Mouse (Mus musculus): ENCODE measurements around the gene Carhsp1. TPM values are rescaled to one million over a fixed set of nuclear protein-coding genes. Genes with fewer than 3 reads are reported as not detected.

The Carhsp1 gene
- polyA plus RNA-seq, 1 experiment from 2014 or later, result 89.4 TPM

- H3K36me3 ChIP-seq (ENCODE audit: control insufficient read depth, insufficient read depth, low read length), result no peaks in the 10 kb centered on the region
- H3K27me3 ChIP-seq (replicated peaks; ENCODE audit: control insufficient read depth, insufficient read depth, low read length), result no peaks in the 10 kb centered on the region
- H3K9me3 ChIP-seq (ENCODE audit: control insufficient read depth, low read length), result no peaks in the 10 kb centered on the region
- no peak overlapping the region for H3K4me2 ChIP-seq (ENCODE audit: low read depth, low read length)
- no peak for ATAC-seq
- H3K27ac ChIP-seq (ENCODE audit: low read length), result no peak overlapping the region
- 57% methylated on average over 5 of the region's 5 CpGs for WGBS
- H3K9ac ChIP-seq (ENCODE audit: low read depth, low read length), result no peak overlapping the region
- H3K4me3 ChIP-seq (ENCODE audit: low read length), result no peak overlapping the region
- 0 out of 2 replicates have a peak, but pooled peaks cover 2% of the 10 kb centered on the region for H3K4me1 ChIP-seq (ENCODE audit: control insufficient read depth, insufficient read depth, low read length)
Observed at GRCm38 (mm10) chr16:8678035-8678434, 6.1 kb upstream of the Carhsp1 start.

GRCm38 (mm10) chr16:8676800-8677199 lies 4.8 kb upstream of the Carhsp1 start:
- Histone ChIP-seq H3K36me3 (ENCODE audit: control insufficient read depth, insufficient read depth, low read length) (no peaks in the 10 kb centered on the region), H3K4me3 (ENCODE audit: low read length) (no peak overlapping the region), H3K9ac (ENCODE audit: low read depth, low read length) (no peak overlapping the region), H3K4me2 (ENCODE audit: low read depth, low read length) (no peak overlapping the region), H3K4me1 (ENCODE audit: control insufficient read depth, insufficient read depth, low read length) (0 out of 2 replicates have a peak, but pooled peaks cover 3% of the 10 kb centered on the region), H3K27ac (ENCODE audit: low read length) (no peak overlapping the region), H3K27me3 (replicated peaks; ENCODE audit: control insufficient read depth, insufficient read depth, low read length) (no peaks in the 10 kb centered on the region), H3K9me3 (ENCODE audit: control insufficient read depth, low read length) (no peaks in the 10 kb centered on the region)
- no peak for ATAC-seq
- WGBS, result 57% methylated on average over 4 of the region's 4 CpGs

- Histone ChIP-seq H3K27ac (ENCODE audit: low read length) (no peak overlapping the region), H3K36me3 (ENCODE audit: control insufficient read depth, insufficient read depth, low read length) (no peaks in the 10 kb centered on the region), H3K9me3 (ENCODE audit: control insufficient read depth, low read length) (no peaks in the 10 kb centered on the region), H3K4me1 (ENCODE audit: control insufficient read depth, insufficient read depth, low read length) (0 out of 2 replicates have a peak, but pooled peaks cover 3% of the 10 kb centered on the region), H3K27me3 (replicated peaks; ENCODE audit: control insufficient read depth, insufficient read depth, low read length) (no peaks in the 10 kb centered on the region), H3K9ac (ENCODE audit: low read depth, low read length) (no peak overlapping the region), H3K4me3 (ENCODE audit: low read length) (no peak overlapping the region), H3K4me2 (ENCODE audit: low read depth, low read length) (no peak overlapping the region)
- WGBS, result 75% methylated on average over 2 of the region's 2 CpGs
- no peak for ATAC-seq
Observed at GRCm38 (mm10) chr16:8676228-8676627, 4.3 kb upstream of the Carhsp1 start.

- 83% methylated on average over 8 of the region's 8 CpGs for WGBS
- no peak overlapping the region for H3K4me2 ChIP-seq (ENCODE audit: low read depth, low read length)
- no peak overlapping the region for H3K9ac ChIP-seq (ENCODE audit: low read depth, low read length)
- H3K9me3 ChIP-seq (ENCODE audit: control insufficient read depth, low read length), result no peaks in the 10 kb centered on the region
- H3K27me3 ChIP-seq (replicated peaks; ENCODE audit: control insufficient read depth, insufficient read depth, low read length), result no peaks in the 10 kb centered on the region
- no peak overlapping the region for H3K27ac ChIP-seq (ENCODE audit: low read length)
- no peak for ATAC-seq
- H3K4me3 ChIP-seq (ENCODE audit: low read length), result no peak overlapping the region
- no peaks in the 10 kb centered on the region for H3K36me3 ChIP-seq (ENCODE audit: control insufficient read depth, insufficient read depth, low read length)
- H3K4me1 ChIP-seq (ENCODE audit: control insufficient read depth, insufficient read depth, low read length), result peaks cover 8% of the 10 kb centered on the region
Observed at GRCm38 (mm10) chr16:8675559-8675958, 3.6 kb upstream of the Carhsp1 start.

GRCm38 (mm10) chr16:8674165-8674564 lies 2.2 kb upstream of the Carhsp1 start:
- no peak overlapping the region; the same call in 1 of the 2 replicates for H3K4me2 ChIP-seq (ENCODE audit: low read depth, low read length)
- H3K9ac ChIP-seq (ENCODE audit: low read depth, low read length), result no peak overlapping the region
- no peaks in the 10 kb centered on the region for H3K9me3 ChIP-seq (ENCODE audit: control insufficient read depth, low read length)
- H3K27me3 ChIP-seq (replicated peaks; ENCODE audit: control insufficient read depth, insufficient read depth, low read length), result no peaks in the 10 kb centered on the region
- H3K4me1 ChIP-seq (ENCODE audit: control insufficient read depth, insufficient read depth, low read length), result peaks cover 22% of the 10 kb centered on the region
- no peak overlapping the region for H3K27ac ChIP-seq (ENCODE audit: low read length)
- H3K36me3 ChIP-seq (ENCODE audit: control insufficient read depth, insufficient read depth, low read length), result no peaks in the 10 kb centered on the region
- no peak overlapping the region for H3K4me3 ChIP-seq (ENCODE audit: low read length)
- WGBS, result 5% methylated on average over 8 of the region's 8 CpGs
- ATAC-seq, result no peak

- Histone ChIP-seq H3K4me2 (ENCODE audit: low read depth, low read length) (no peak overlapping the region), H3K4me1 (ENCODE audit: control insufficient read depth, insufficient read depth, low read length) (peaks cover 29% of the 10 kb centered on the region), H3K36me3 (ENCODE audit: control insufficient read depth, insufficient read depth, low read length) (no peaks in the 10 kb centered on the region), H3K9ac (ENCODE audit: low read depth, low read length) (no peak overlapping the region), H3K27ac (ENCODE audit: low read length) (no peak overlapping the region), H3K9me3 (ENCODE audit: control insufficient read depth, low read length) (no peaks in the 10 kb centered on the region), H3K27me3 (replicated peaks; ENCODE audit: control insufficient read depth, insufficient read depth, low read length) (no peaks in the 10 kb centered on the region), H3K4me3 (ENCODE audit: low read length) (no peak overlapping the region)
- no peak for ATAC-seq
- WGBS, result 65% methylated on average over 6 of the region's 6 CpGs
Observed at GRCm38 (mm10) chr16:8673343-8673742, 1.4 kb upstream of the Carhsp1 start.

- Histone ChIP-seq H3K4me3 (ENCODE audit: low read length) (no peak overlapping the region), H3K27me3 (replicated peaks; ENCODE audit: control insufficient read depth, insufficient read depth, low read length) (no peaks in the 10 kb centered on the region), H3K4me2 (ENCODE audit: low read depth, low read length) (peak overlapping the region; percentile 64; the same call in 1 of the 2 replicates), H3K27ac (ENCODE audit: low read length) (no peak overlapping the region; the same call in 1 of the 2 replicates), H3K9me3 (ENCODE audit: control insufficient read depth, low read length) (no peaks in the 10 kb centered on the region), H3K4me1 (ENCODE audit: control insufficient read depth, insufficient read depth, low read length) (peaks cover 34% of the 10 kb centered on the region), H3K9ac (ENCODE audit: low read depth, low read length) (no peak overlapping the region), H3K36me3 (ENCODE audit: control insufficient read depth, insufficient read depth, low read length) (no peaks in the 10 kb centered on the region)
- ATAC-seq, result no peak
Observed at GRCm38 (mm10) chr16:8672811-8673210, 856 bp upstream of the Carhsp1 start.

- Histone ChIP-seq H3K4me3 (ENCODE audit: low read length) (peak overlapping the region; percentile 75), H3K27me3 (replicated peaks; ENCODE audit: control insufficient read depth, insufficient read depth, low read length) (no peaks in the 10 kb centered on the region), H3K9ac (ENCODE audit: low read depth, low read length) (peak overlapping the region; percentile 75), H3K4me1 (ENCODE audit: control insufficient read depth, insufficient read depth, low read length) (peaks cover 39% of the 10 kb centered on the region), H3K4me2 (ENCODE audit: low read depth, low read length) (peak overlapping the region; percentile 64), H3K9me3 (ENCODE audit: control insufficient read depth, low read length) (no peaks in the 10 kb centered on the region), H3K36me3 (ENCODE audit: control insufficient read depth, insufficient read depth, low read length) (no peaks in the 10 kb centered on the region), H3K27ac (ENCODE audit: low read length) (peak overlapping the region; percentile 70)
- ATAC-seq, result no peak
- under 1% methylated on average over 18 of the region's 18 CpGs for WGBS
Observed at GRCm38 (mm10) chr16:8672350-8672687, 364 bp upstream of the Carhsp1 start.

- H3K9me3 ChIP-seq (ENCODE audit: control insufficient read depth, low read length), result no peaks in the 10 kb centered on the region
- peak overlapping the region; percentile 64 for H3K4me2 ChIP-seq (ENCODE audit: low read depth, low read length)
- no peaks in the 10 kb centered on the region for H3K27me3 ChIP-seq (replicated peaks; ENCODE audit: control insufficient read depth, insufficient read depth, low read length)
- peak overlapping the region; percentile 89 for H3K27ac ChIP-seq (ENCODE audit: low read length)
- H3K4me1 ChIP-seq (ENCODE audit: control insufficient read depth, insufficient read depth, low read length), result peaks cover 53% of the 10 kb centered on the region
- peak overlapping the region; percentile 75 for H3K4me3 ChIP-seq (ENCODE audit: low read length)
- peak overlapping the region; percentile 75 for H3K9ac ChIP-seq (ENCODE audit: low read depth, low read length)
- H3K36me3 ChIP-seq (ENCODE audit: control insufficient read depth, insufficient read depth, low read length), result no peaks in the 10 kb centered on the region
- 14% methylated on average over 14 of the region's 15 CpGs for whole genome bisulfite sequencing
- ATAC-seq, result no peak
Observed at GRCm38 (mm10) chr16:8670041-8671035, 1.6 kb downstream of the Carhsp1 start.
